Mouse (Mus musculus) megakaryocyte, embryonic 14.5 days (primary cell): ENCODE measurements at regions not wholly inside any gene's neighbourhood (a gene's known extent, or its start where the extent isn't known, plus 50 kb on each side); places are given as distances from the start of the nearest gene placed in this dataset.

ENCODE experiments used
- H3K27me3 ChIP-seq: replicated peaks from 2 replicates; pipeline ENCODE3; 2012; ENCODE audit warnings: inconsistent platforms
- H3K36me3 ChIP-seq: replicated peaks from 2 replicates; pipeline ENCODE3; 2012; ENCODE audit warnings: low read length, inconsistent platforms, mixed read lengths
- H3K4me1 ChIP-seq: 2 replicates; pipeline ENCODE4 v1.6.1; 2012; ENCODE audit warnings: inconsistent platforms
- H3K4me3 ChIP-seq: replicated peaks from 2 replicates; pipeline ENCODE3; 2012; ENCODE audit warnings: moderate library complexity, mild to moderate bottlenecking, inconsistent platforms
- H3K9me3 ChIP-seq: 2 replicates; pipeline ENCODE4 v1.6.1; 2012; ENCODE audit warnings: inconsistent platforms
- FLI1 ChIP-seq: IDR thresholded peaks from 2 replicates; pipeline ENCODE4 v1.6.1; 2012; ENCODE audit warnings: low read length, inconsistent platforms, mixed read lengths
- GATA1 ChIP-seq: IDR thresholded peaks from 3 replicates; pipeline ENCODE4 v1.6.1; 2012; ENCODE audit warnings: mixed read lengths, low read length, inconsistent platforms, borderline replicate concordance

GRCm38 (mm10) chr9:118204456-118204855 is 54.5 kb upstream of the Cmc1 start:
- Histone ChIP-seq H3K36me3 (no peaks in the 10 kb centered on the region), H3K27me3 (no peaks in the 10 kb centered on the region), H3K4me1 (peaks cover 2% of the 10 kb centered on the region; the same call in 1 of the 2 replicates), H3K4me3 (no peak overlapping the region), H3K9me3 (peaks cover 7% of the 10 kb centered on the region)
- TF ChIP-seq GATA1 (no peak), FLI1 (no peak)

DNA sequence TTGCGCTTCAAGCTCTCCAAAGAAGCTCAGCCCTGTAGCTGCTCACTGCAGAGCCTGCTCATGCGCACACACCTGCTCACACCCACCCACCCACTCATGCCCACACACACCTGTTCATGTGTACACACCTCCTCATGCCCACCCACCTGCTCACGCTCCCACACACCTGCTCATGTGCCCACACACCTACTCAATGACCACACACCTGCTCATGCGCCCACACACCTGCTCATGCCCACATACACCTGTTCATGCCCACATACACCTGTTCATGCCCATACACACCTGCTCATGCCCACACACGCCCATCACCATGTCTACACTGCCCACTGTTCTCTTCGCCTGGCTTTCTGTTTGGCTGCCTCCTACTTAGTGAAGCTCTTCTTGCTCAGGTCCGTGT is 56.5 kb upstream of the Cmc1 start:
- Histone ChIP-seq H3K36me3 (no peaks in the 10 kb centered on the region), H3K4me1 (no peaks in the 10 kb centered on the region), H3K27me3 (no peaks in the 10 kb centered on the region), H3K9me3 (peaks cover 7% of the 10 kb centered on the region), H3K4me3 (peak overlapping the region; percentile 78)
- TF ChIP-seq GATA1 (no peak), FLI1 (no peak)

GRCm38 (mm10) chr9:118219696-118220095 is 69.7 kb upstream of the Cmc1 start:
- no peak for TF ChIP-seq GATA1
- no peak for TF ChIP-seq FLI1
- no peak overlapping the region for H3K4me3 ChIP-seq
- H3K9me3 ChIP-seq = peaks cover 22% of the 10 kb centered on the region
- no peaks in the 10 kb centered on the region for H3K27me3 ChIP-seq
- no peaks in the 10 kb centered on the region for H3K36me3 ChIP-seq
- H3K4me1 ChIP-seq = no peaks in the 10 kb centered on the region

GRCm38 (mm10) chr9:118221186-118221585 is 71.2 kb upstream of the Cmc1 start:
- Histone ChIP-seq H3K36me3 (no peaks in the 10 kb centered on the region), H3K4me1 (no peaks in the 10 kb centered on the region), H3K9me3 (peaks cover 19% of the 10 kb centered on the region; the same call in 1 of the 2 replicates), H3K27me3 (peaks cover 1% of the 10 kb centered on the region), H3K4me3 (no peak overlapping the region)
- TF ChIP-seq FLI1 = no peak
- no peak for TF ChIP-seq GATA1

GRCm38 (mm10) chr9:118227401-118228061 is 77.6 kb upstream of the Cmc1 start:
- H3K36me3 ChIP-seq = no peaks in the 10 kb centered on the region
- TF ChIP-seq GATA1 = no peak
- no peak for TF ChIP-seq FLI1
- peaks cover 3% of the 10 kb centered on the region for H3K27me3 ChIP-seq
- peaks cover 7% of the 10 kb centered on the region for H3K4me1 ChIP-seq
- H3K4me3 ChIP-seq = peak overlapping the region; percentile 80
- peaks cover 4% of the 10 kb centered on the region; the same call in 1 of the 2 replicates for H3K9me3 ChIP-seq

- Histone ChIP-seq H3K27me3 (peaks cover 3% of the 10 kb centered on the region), H3K9me3 (peaks cover 4% of the 10 kb centered on the region; the same call in 1 of the 2 replicates), H3K4me3 (no peak overlapping the region), H3K36me3 (no peaks in the 10 kb centered on the region), H3K4me1 (peaks cover 7% of the 10 kb centered on the region)
- no peak for TF ChIP-seq GATA1
- no peak for TF ChIP-seq FLI1
Measured at GRCm38 (mm10) chr9:118228691-118229427, 78.9 kb upstream of the Cmc1 start.

GRCm38 (mm10) chr9:118240711-118241110 is 90.7 kb upstream of the Cmc1 start:
- H3K4me3 ChIP-seq = no peak overlapping the region
- H3K36me3 ChIP-seq = no peaks in the 10 kb centered on the region
- H3K4me1 ChIP-seq = no peaks in the 10 kb centered on the region
- TF ChIP-seq FLI1 (no peak), GATA1 (no peak)
- H3K9me3 ChIP-seq = peaks cover 7% of the 10 kb centered on the region
- H3K27me3 ChIP-seq = no peaks in the 10 kb centered on the region

GRCm38 (mm10) chr9:118246820-118247628 is 97.0 kb upstream of the Cmc1 start:
- no peaks in the 10 kb centered on the region for H3K36me3 ChIP-seq
- TF ChIP-seq GATA1 = no peak
- no peak for TF ChIP-seq FLI1
- no peaks in the 10 kb centered on the region for H3K4me1 ChIP-seq
- no peaks in the 10 kb centered on the region for H3K9me3 ChIP-seq
- no peaks in the 10 kb centered on the region for H3K27me3 ChIP-seq
- H3K4me3 ChIP-seq = no peak overlapping the region

- H3K4me3 ChIP-seq = no peak overlapping the region
- H3K9me3 ChIP-seq = no peaks in the 10 kb centered on the region
- no peaks in the 10 kb centered on the region for H3K36me3 ChIP-seq
- no peaks in the 10 kb centered on the region for H3K27me3 ChIP-seq
- H3K4me1 ChIP-seq = no peaks in the 10 kb centered on the region
- TF ChIP-seq GATA1 = no peak
- TF ChIP-seq FLI1 = no peak
Measured at GRCm38 (mm10) chr9:118253829-118254228, 103.9 kb upstream of the Cmc1 start.
